Mouse (Mus musculus) layer of hippocampus, adult 8-10 months (tissue): ENCODE measurements around the gene Fam189b. TPM values are rescaled to one million over a fixed set of nuclear protein-coding genes. Genes with fewer than 3 reads are reported as not detected.
"Not testable (repeated sequence)": the region's sequence is repeated elsewhere in the genome, so short reads cannot be mapped to it uniquely, and the experiment has no call there.

Experiments
- DNase-seq, 2 experiments: peaks; one replicate each; pipeline ENCODE4 v3.0.0; 2022; ENCODE audit warnings: low spot score in 2 of 2
- total RNA-seq, 4 experiments: library from RNA; stranded (reverse); gene quantifications; 2 replicates each; pipeline ENCODE4 v1.2.4; 2022

Fam189b gene
- total RNA-seq, 4 experiments from 2014 or later, result 52.6 to 54.5 (median 53.5) TPM

GRCm38 (mm10) chr3:89202253-89203141 lies 19.6 kb downstream of the Fam189b start, which contains the start of gene Gba:
TSS of gene Gba (plus strand) at chr3:89202928.
- peak; percentile 81 to 88 for DNase-seq

GRCm38 (mm10) chr3:89203142-89203514 lies 20.2 kb downstream of the Fam189b start:
- no peak for DNase-seq

GRCm38 (mm10) chr3:89206079-89206478 lies 23.1 kb downstream of the Fam189b start:
- no peak for DNase-seq

GRCm38 (mm10) chr3:89206695-89207094 lies 23.8 kb downstream of the Fam189b start:
- no peak for DNase-seq

- DNase-seq, result no peak
These were observed 25.2 kb downstream of the Fam189b start for GRCm38 (mm10) chr3:89208075-89208657.

GRCm38 (mm10) chr3:89208736-89209135 lies 25.8 kb downstream of the Fam189b start:
- no peak for DNase-seq

GRCm38 (mm10) chr3:89209731-89210130 lies 26.8 kb downstream of the Fam189b start:
- DNase-seq, result no peak

- no peak for DNase-seq
These were observed 27.2 kb downstream of the Fam189b start for GRCm38 (mm10) chr3:89210162-89210561.

- no peak for DNase-seq
These were observed 27.8 kb downstream of the Fam189b start for GRCm38 (mm10) chr3:89210731-89211130.

GRCm38 (mm10) chr3:89213803-89214530 lies 31.0 kb downstream of the Fam189b start:
- peak; percentile 87 to 90 for DNase-seq

GRCm38 (mm10) chr3:89214681-89215411 lies 31.9 kb downstream of the Fam189b start, which contains the start of gene Thbs3:
TSS of gene Thbs3 (plus strand) at chr3:89215180.
- no peak for DNase-seq

GRCm38 (mm10) chr3:89215853-89216252 lies 32.9 kb downstream of the Fam189b start:
- peak; percentile 74 to 87 for DNase-seq

GRCm38 (mm10) chr3:89216407-89216806 lies 33.5 kb downstream of the Fam189b start:
- not testable (repeated sequence) for DNase-seq

- DNase-seq, result no peak
These were observed 35.3 kb downstream of the Fam189b start for GRCm38 (mm10) chr3:89218271-89218670.

- no peak for DNase-seq
These were observed 36.6 kb downstream of the Fam189b start for GRCm38 (mm10) chr3:89219546-89219945.

GRCm38 (mm10) chr3:89221167-89221566 lies 38.2 kb downstream of the Fam189b start:
- DNase-seq, result no peak

GRCm38 (mm10) chr3:89224796-89225195 lies 41.9 kb downstream of the Fam189b start:
- no peak for DNase-seq

- no peak for DNase-seq
These were observed 42.4 kb downstream of the Fam189b start for GRCm38 (mm10) chr3:89225321-89225815.

- DNase-seq, result peak; percentile 61 to 70
These were observed 43.0 kb downstream of the Fam189b start for GRCm38 (mm10) chr3:89225918-89226317.

GRCm38 (mm10) chr3:89226361-89226760 lies 43.4 kb downstream of the Fam189b start:
- DNase-seq, result no peak

GRCm38 (mm10) chr3:89226900-89227299 lies 44.0 kb downstream of the Fam189b start, which contains the start of gene Mtx1:
TSS of gene Mtx1 (minus strand) at chr3:89227088.
- DNase-seq, result no peak
